In the genomic region with DNA sequence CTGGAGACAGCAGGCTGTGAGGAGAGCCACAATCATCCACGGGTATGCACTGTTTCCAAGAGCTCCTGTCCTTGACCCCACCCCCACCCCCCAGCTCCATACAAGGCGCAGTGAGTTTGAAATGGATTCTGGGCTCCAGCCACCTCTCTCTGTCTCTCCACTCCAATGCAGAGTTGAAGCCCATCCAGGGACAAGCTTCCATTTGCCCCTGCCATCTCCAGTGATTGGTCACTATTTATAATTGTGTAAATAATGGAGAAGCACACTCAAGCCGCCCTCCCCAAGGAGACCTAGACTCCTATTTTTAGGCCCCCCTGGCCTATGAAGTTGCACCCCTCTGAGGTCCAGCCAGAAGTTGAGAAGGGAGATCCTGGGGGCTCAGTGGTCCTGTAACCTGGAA, we compare ENCODE assay signal across 33 mouse cellular contexts. TPM values are rescaled to one million over a fixed set of nuclear protein-coding genes. Genes with fewer than 3 reads are reported as not detected.
"Had no signal": no experiment of that assay in that cellular context is flagged by ENCODE, and none has a peak within 500 bp of the region (broad histone marks: within the 10 kb centered on the region; RNA-seq: fewer than 3 reads in every experiment).

No protein-coding gene starts in this region.

- H3K36me3 ChIP-seq: limb, embryonic 10.5 days; limb, embryonic 12.5 days; limb, embryonic 13.5 days; limb, embryonic 15.5 days; liver, embryonic 12.5 days; liver, embryonic 13.5 days; liver, embryonic 15.5 days; lung, embryonic 15.5 days; midbrain, embryonic 10.5 days; midbrain, embryonic 12.5 days; midbrain, embryonic 13.5 days; midbrain, embryonic 15.5 days; neural tube, embryonic 12.5 days had no signal

- H3K4me3 ChIP-seq: limb, embryonic 10.5 days; limb, embryonic 12.5 days; limb, embryonic 13.5 days; limb, embryonic 15.5 days; liver, embryonic 12.5 days; liver, embryonic 13.5 days; liver, embryonic 15.5 days; lung, embryonic 15.5 days; megakaryocyte, embryonic 14.5 days; midbrain, embryonic 10.5 days; midbrain, embryonic 12.5 days; midbrain, embryonic 13.5 days; midbrain, embryonic 15.5 days; myocyte; neural tube, embryonic 12.5 days had no signal

- H3K4me2 ChIP-seq: limb, embryonic 12.5 days; limb, embryonic 13.5 days; limb, embryonic 15.5 days; liver, embryonic 11.5 days; liver, embryonic 12.5 days; liver, embryonic 13.5 days; liver, embryonic 15.5 days; lung, embryonic 14.5 days; lung, embryonic 15.5 days; midbrain, embryonic 11.5 days; midbrain, embryonic 12.5 days; midbrain, embryonic 13.5 days; midbrain, embryonic 15.5 days; neural tube, embryonic 12.5 days had no signal

- H3K27ac ChIP-seq: limb, embryonic 10.5 days; limb, embryonic 12.5 days; limb, embryonic 13.5 days; limb, embryonic 15.5 days; liver, embryonic 12.5 days; liver, embryonic 13.5 days; liver, embryonic 14.5 days; liver, embryonic 15.5 days; lung, embryonic 15.5 days; macrophage; midbrain, embryonic 10.5 days; midbrain, embryonic 12.5 days; midbrain, embryonic 13.5 days; midbrain, embryonic 15.5 days; neural tube, embryonic 12.5 days had no signal

- H3K9me3 ChIP-seq: limb, embryonic 10.5 days; limb, embryonic 12.5 days; limb, embryonic 13.5 days; limb, embryonic 15.5 days; liver, embryonic 12.5 days; liver, embryonic 13.5 days; liver, embryonic 15.5 days; lung, embryonic 15.5 days; megakaryocyte, embryonic 14.5 days; midbrain, embryonic 10.5 days; midbrain, embryonic 12.5 days; midbrain, embryonic 13.5 days; midbrain, embryonic 15.5 days; neural tube, embryonic 12.5 days had no signal

- DNase-seq: left cerebral cortex, postnatal 4 days; liver; liver, embryonic 13.5 days; liver, postnatal 0 days; lung, adult 18-20 months; lung, adult 2 months; lung, embryonic 14.5 days; lung, postnatal 10 days; lung, postnatal 14 days; lung, postnatal 36 days; lung, postnatal 4 days; midbrain, embryonic 14.5 days had no signal

- H3K9ac ChIP-seq: limb, embryonic 12.5 days; limb, embryonic 13.5 days; limb, embryonic 15.5 days; liver, embryonic 12.5 days; liver, embryonic 13.5 days; liver, embryonic 14.5 days; liver, embryonic 15.5 days; liver, postnatal 0 days; lung, embryonic 14.5 days; lung, embryonic 15.5 days; midbrain, embryonic 12.5 days; midbrain, embryonic 13.5 days; midbrain, embryonic 15.5 days; neural tube, embryonic 12.5 days had no signal

- ATAC-seq: liver, embryonic 12.5 days; liver, postnatal 0 days; lung, postnatal 0 days; midbrain, embryonic 13.5 days; midbrain, embryonic 15.5 days; midbrain, embryonic 16.5 days had no signal

RNA-seq across cellular contexts. Expression of a gene that starts 4.5 kb away (rescaled TPM):
- total RNA-seq: megakaryocyte-erythroid progenitor cell, adult 5-6 weeks had no signal
- polyA plus RNA-seq: macrophage had no signal
